Mouse (Mus musculus) midbrain, embryonic 16.5 days (tissue): ENCODE data around the gene Gm15517. TPM values are rescaled to one million over a fixed set of nuclear protein-coding genes. Genes with fewer than 3 reads are reported as not detected.

Experiments used
- ATAC-seq: fragments of 200-750 bp; cut with Nextera tagmentation; 2 replicates; pipeline ENCODE4 v1.8.0; 2017; ENCODE audit warnings: moderate TSS enrichment
- H3K27ac ChIP-seq: fragments of 300-500 bp; sonication (generic); 2 replicates; pipeline ENCODE4 v1.5.1; 2014; ENCODE audit warnings: mild to moderate bottlenecking, low read length, mixed read lengths
- H3K27me3 ChIP-seq: fragments of 300-500 bp; sonication (generic); 2 replicates; pipeline ENCODE4 v1.6.1; 2014; ENCODE audit warnings: low read depth, low read length, mixed read lengths; ENCODE audit not compliant: control insufficient read depth, insufficient read depth
- H3K36me3 ChIP-seq: fragments of 300-500 bp; sonication (generic); 2 replicates; pipeline ENCODE4 v1.6.1; 2014; ENCODE audit warnings: mild to moderate bottlenecking, low read length, moderate library complexity, mixed read lengths; ENCODE audit not compliant: control insufficient read depth, insufficient read depth
- H3K4me1 ChIP-seq: fragments of 300-500 bp; sonication (generic); 2 replicates; pipeline ENCODE4 v1.6.1; 2014; ENCODE audit warnings: mild to moderate bottlenecking, low read length, mixed read lengths; ENCODE audit not compliant: control insufficient read depth, insufficient read depth
- H3K4me2 ChIP-seq: fragments of 300-500 bp; sonication (generic); 2 replicates; pipeline ENCODE4 v1.6.1; 2014; ENCODE audit warnings: mild to moderate bottlenecking, low read length, mixed read lengths
- H3K4me3 ChIP-seq: fragments of 300-500 bp; sonication (generic); 2 replicates; pipeline ENCODE4 v1.5.1; 2014; ENCODE audit warnings: low read depth, mild to moderate bottlenecking, low read length, moderate library complexity, mixed read lengths
- H3K9ac ChIP-seq: fragments of 300-500 bp; sonication (generic); 2 replicates; pipeline ENCODE4 v1.6.1; 2014; ENCODE audit warnings: low read depth, low read length, mixed read lengths
- H3K9me3 ChIP-seq: fragments of 300-500 bp; sonication (generic); replicated peaks from 2 replicates; pipeline ENCODE4 v1.6.1; 2014; ENCODE audit warnings: mild to moderate bottlenecking, low read length, mixed read lengths; ENCODE audit not compliant: control insufficient read depth, poor library complexity, severe bottlenecking
- WGBS: fragments of 180-500 bp; shearing (Covaris S2); extraction: QIAGEN DNeasy Blood & Tissue Kit; methylation state at CpG from one replicate; pipeline ENCODE4 v1.1.7; 2014; 5-methylcytosine and 5-hydroxymethylcytosine counted together
- polyA plus RNA-seq: library from polyadenylated mRNA; unstranded; fragments of >200 nt; fragmentation: Nextera tagmentation; extraction: Ambion mirVana; gene quantifications from 2 replicates; pipeline ENCODE4 v1.2.1, GENCODE M21; 2015

Gene Gm15517
- polyA plus RNA-seq, 1 experiment from 2014 or later, result not detected

DNA sequence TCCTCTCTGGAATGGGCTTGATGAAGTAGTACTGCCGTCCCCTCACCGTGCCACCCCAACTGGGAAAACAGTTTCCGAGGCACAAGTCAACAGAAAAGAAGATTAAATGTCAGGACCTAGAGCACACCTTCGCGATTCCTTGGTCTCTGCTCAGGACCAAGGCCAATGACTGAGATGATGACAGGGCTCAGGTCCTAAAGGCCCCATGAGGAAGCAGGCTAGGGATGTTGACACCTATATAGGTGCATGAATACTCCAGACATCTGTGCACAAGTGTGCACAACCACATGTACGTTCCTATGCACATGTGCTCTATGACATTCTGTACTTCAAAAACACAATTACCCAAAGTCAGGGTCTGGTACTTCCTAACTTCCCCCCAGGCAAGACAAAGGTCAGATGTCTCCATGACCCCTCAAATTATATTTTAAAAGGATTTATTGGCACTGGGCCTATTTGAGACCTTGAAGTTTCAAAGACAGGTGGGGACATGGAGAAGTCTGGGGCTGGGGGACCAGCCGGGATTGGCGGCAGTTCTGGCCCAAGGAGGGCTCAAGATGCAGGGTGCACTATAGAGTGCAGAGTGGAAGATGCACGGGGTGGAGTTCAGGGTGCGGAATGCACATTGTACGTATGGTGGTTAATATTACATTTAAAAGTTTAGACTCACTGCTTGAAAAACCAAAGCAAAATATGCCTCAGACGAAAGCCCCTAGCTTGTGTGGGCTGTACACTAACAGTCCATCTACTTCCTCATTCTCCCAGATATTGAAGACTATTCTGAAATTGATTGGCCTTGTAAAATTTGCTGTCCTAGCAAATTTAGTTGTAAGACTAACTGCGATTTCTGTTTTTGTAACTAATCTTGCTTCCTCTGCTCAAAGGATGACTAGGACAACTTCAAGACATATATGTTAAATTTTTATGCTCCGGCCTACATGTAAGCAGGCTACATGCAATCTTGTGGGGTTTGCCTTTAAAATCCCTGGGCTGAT is 42.4 kb downstream of the Gm15517 start:
- Histone ChIP-seq H3K4me1 (peaks cover 12% of the 10 kb centered on the region), H3K9me3 (no peaks in the 10 kb centered on the region), H3K27ac (peak overlapping the region; percentile 92), H3K36me3 (no peaks in the 10 kb centered on the region), H3K4me2 (peak overlapping the region; percentile 72), H3K9ac (peak overlapping the region; percentile 90), H3K4me3 (peak overlapping the region; percentile 67), H3K27me3 (no peaks in the 10 kb centered on the region)
- no peak for ATAC-seq
- WGBS, result 81% methylated on average over 14 of the region's 14 CpGs

DNA sequence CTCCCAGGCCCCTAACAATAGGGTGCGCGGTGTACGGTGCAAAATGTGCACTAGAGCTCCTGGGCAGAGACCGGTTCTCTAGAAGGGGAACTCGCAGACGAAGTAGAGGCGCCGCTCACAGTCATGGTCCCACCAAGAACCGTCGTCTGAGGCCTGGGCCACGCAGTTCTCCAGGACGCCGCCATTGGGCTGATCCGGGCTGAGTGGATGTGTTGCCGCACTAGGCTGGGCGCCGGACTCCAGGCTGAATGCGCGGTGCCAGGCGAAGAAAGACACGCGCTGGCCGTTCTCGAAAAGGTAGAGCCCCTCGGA is 43.2 kb downstream of the Gm15517 start:
- H3K4me2 ChIP-seq, result peak overlapping the region; percentile 72
- ATAC-seq, result peak; percentile 57

DNA sequence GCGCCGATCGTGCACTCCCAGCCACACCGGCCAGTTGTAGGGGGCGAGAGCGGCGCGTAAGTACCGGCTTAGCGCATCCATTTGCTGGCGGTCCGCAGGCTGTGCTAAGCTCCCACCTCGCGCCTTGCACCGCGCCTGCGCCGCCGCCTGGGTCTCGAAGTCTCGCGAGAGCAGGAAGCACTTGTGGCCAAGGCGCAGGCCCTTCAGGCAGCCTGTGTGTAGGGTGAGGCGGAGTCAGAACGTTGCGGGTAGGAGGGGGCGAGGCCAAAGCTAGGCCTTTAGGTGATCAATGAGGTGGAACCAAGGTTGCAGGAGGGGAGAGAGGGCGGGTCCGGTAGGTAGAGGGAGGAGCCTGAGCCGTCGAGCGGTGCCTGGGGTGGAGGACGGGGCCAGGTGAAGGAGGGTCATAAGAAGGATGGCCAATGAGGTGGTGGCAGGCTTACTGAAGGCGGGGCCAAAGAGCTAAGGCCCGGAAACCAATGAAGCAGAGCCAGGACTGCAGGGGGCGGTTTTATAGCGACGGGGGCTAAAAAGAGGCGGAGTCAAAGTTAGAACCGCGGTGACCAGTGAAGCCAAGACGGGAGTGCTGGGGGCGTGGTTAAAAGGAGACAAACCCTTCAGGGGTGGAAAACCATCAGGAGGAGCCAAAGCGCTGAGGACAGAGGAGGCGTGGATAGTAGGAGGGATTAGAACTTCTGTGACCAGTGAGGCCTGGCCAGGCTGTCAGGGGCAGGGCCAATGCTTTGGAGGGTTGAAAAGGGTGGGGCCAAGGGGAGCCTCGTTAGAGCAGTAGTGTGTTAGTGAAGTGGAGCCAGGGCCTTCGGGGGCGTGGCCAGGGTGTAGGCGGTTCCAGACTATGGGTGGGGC is 43.8 kb downstream of the Gm15517 start:
- Histone ChIP-seq H3K27me3 (no peaks in the 10 kb centered on the region), H3K9me3 (no peaks in the 10 kb centered on the region), H3K4me2 (peak overlapping the region; percentile 72), H3K36me3 (no peaks in the 10 kb centered on the region), H3K9ac (peak overlapping the region; percentile 90), H3K4me3 (peak overlapping the region; percentile 67), H3K27ac (peak overlapping the region; percentile 92), H3K4me1 (peaks cover 12% of the 10 kb centered on the region)
- under 1% methylated on average over 49 of the region's 49 CpGs for WGBS
- ATAC-seq, result peak; percentile 94

More for the DNA sequence above, 43.2 kb downstream of the Gm15517 start:
- peak overlapping the region; percentile 67 for H3K4me3 ChIP-seq
- H3K4me1 ChIP-seq, result peaks cover 12% of the 10 kb centered on the region
- H3K9ac ChIP-seq, result peak overlapping the region; percentile 90
- peak overlapping the region; percentile 92 for H3K27ac ChIP-seq
- no peaks in the 10 kb centered on the region for H3K27me3 ChIP-seq
- under 1% methylated on average over 25 of the region's 25 CpGs for WGBS
- H3K9me3 ChIP-seq, result no peaks in the 10 kb centered on the region
- H3K36me3 ChIP-seq, result no peaks in the 10 kb centered on the region

DNA sequence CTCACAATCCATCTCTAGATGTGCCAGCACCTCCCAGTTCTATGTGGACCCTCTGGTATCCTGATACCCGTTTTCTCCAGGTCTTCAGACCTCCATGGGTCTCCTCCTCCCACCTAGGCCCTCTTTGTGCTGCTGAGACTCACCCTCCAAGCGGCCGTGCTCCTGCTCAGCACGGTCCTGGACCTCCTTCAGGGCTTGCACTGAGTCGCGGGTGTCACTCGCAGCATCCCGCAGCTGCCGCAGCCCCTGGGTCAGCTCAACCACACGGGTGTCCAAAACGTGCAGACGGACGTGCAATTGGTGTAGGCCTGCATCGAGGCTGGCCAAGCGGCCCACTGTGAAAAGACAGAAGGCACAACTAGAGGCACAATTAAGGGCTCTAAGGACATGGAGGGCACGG is 44.4 kb downstream of the Gm15517 start:
- H3K4me3 ChIP-seq, result peak overlapping the region; percentile 67
- ATAC-seq, result no peak; the same call in 1 of the 2 replicates
- H3K27me3 ChIP-seq, result no peaks in the 10 kb centered on the region
- WGBS, result 11% methylated on average over 16 of the region's 16 CpGs
- H3K9ac ChIP-seq, result 0 out of 2 replicates have a peak overlapping the region, but pooled peaks have one; percentile 11
- H3K27ac ChIP-seq, result peak overlapping the region; percentile 92
- H3K4me1 ChIP-seq, result peaks cover 12% of the 10 kb centered on the region
- H3K36me3 ChIP-seq, result no peaks in the 10 kb centered on the region
- H3K4me2 ChIP-seq, result peak overlapping the region; percentile 72
- H3K9me3 ChIP-seq, result no peaks in the 10 kb centered on the region

DNA sequence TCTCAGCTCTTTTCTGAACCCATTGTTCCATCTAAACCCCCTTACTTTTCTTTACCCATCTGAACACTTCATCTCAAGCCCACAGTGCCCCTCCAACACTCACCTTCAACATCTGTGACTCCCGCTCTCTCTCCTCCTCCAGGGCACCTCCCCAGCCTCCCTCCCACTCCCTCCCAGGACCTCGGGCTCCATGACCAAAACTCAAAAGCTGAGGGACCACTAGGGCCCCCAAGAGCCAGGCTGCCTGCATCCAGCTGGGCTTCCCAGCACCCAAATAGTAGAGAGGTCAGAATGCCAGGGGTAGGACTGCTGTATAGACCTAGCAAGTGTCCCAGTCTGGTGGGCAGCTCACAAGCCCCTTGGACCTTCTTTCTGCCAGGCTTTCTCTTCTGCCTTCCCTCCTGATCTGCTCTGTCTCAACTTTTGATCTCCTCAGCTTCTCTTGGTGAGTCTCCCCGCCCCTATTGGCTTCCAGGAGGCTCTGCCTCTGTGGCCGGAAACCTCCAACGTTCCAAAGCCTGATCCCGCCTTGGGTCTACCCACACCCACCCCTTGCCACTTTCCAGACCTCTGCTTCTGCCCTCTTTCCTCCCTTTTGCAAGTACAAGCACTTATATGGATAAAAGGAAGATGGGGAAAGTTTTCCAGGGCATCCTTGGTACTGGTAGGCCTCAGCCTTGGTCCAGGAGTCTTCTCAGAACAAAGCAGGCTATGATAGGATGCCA is 45.4 kb downstream of the Gm15517 start, which contains the start of gene Clec11a:
TSS of gene Clec11a (minus strand) at position 387 of the 725 bp plus-strand sequence.
- 0 out of 2 replicates have a peak within 1 kb of the TSS, but pooled peaks have one; percentile 11 for H3K9ac ChIP-seq
- peak within 1 kb of the TSS; percentile 92 for H3K27ac ChIP-seq
- no peaks in the 10 kb centered on the region for H3K36me3 ChIP-seq
- no peak for ATAC-seq
- peak within 1 kb of the TSS; percentile 67 for H3K4me3 ChIP-seq
- H3K4me1 ChIP-seq, result peaks cover 18% of the 10 kb centered on the region
- no peaks in the 10 kb centered on the region for H3K9me3 ChIP-seq
- peak within 1 kb of the TSS; percentile 72 for H3K4me2 ChIP-seq
- WGBS, result 62% methylated on average over 6 of the region's 6 CpGs
- H3K27me3 ChIP-seq, result no peaks in the 10 kb centered on the region

DNA sequence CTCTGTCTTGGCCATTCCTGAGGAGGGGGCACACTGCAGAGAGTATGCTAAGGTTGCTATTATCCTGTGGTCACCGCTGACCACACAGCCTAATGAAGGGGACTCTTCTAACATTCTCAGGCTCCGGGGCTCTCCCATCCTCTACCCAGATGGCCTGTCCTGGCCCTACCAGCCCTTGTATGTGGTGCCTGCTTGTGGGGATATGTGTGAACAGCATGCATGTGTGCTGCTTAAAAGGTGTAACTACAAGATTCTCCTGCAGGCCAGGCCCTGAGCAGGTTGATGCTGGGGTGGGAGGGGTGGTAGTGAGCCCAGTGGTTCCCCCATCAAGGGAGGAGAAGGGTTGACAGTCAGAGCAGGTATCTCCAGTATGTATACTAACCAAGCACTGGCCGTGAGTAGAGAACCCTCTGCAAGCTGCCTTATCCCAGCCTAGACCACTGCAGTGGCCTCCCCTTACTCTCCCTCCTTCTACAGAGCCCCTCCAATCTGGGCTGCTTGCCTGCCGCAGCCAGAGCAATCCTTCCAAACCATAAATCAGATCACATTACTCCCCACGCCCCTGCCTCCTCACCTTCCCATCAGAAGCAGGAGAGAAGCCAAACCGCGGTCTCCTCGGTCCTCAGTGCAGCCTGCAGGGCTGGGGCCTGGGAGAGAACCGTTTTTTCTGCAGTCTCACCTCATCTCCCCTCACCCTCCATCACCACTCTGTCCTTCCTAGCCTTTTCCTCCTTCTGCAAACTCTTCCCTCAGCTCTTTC is 46.2 kb downstream of the Gm15517 start:
- 57% methylated on average over 9 of the region's 9 CpGs for WGBS
- Histone ChIP-seq H3K4me1 (peaks cover 24% of the 10 kb centered on the region), H3K9me3 (no peaks in the 10 kb centered on the region), H3K9ac (no peak overlapping the region), H3K27ac (no peak overlapping the region), H3K36me3 (no peaks in the 10 kb centered on the region), H3K27me3 (no peaks in the 10 kb centered on the region), H3K4me3 (no peak overlapping the region), H3K4me2 (no peak overlapping the region)
- no peak for ATAC-seq

DNA sequence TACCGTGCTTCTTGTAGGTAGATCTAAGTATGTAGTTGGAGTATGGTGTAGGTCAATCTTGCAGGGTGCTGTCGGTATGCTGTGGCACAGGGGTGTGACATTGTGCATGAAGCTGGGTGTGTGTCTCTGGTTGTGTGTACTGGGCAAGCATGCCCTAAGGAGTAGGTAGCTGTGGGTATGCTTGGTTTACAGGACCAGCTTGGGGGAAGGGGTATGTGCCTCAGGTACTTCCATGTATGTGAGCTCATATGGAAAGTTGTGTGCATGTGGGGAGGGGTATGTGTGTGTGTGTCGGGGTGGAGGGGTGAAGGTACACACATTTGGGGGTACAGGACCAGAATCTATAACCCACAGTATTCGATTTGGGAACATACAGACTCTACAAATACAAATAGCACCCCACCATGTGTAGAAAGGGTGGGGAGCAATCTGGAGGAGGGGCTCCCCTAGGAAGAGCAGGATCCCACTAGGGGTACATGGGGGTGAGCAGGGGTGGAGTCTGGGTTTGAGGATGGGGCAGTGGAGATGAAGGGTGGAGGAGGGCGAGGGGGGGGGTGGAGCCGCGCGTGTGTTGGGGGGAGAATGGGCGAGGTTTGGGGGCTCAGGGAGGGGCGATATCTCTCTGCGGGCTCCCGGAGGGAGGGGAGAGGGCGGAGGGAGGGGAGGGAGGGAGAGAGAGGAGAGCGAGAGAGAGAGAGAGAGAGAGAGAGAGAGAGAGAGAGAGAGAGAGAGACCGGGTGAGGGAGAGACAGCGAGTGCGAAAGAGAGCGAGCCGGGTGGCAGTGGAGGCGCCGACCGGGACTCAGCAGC is 48.4 kb downstream of the Gm15517 start, which contains the start of gene Shank1:
TSS of gene Shank1 (plus strand) at position 779 of the 810 bp plus-strand sequence.
- 20% methylated on average over 14 of the region's 22 CpGs for WGBS
- H3K4me1 ChIP-seq, result peaks cover 17% of the 10 kb centered on the region

More for the DNA sequence above, 48.4 kb downstream of the Gm15517 start, which contains the start of gene Shank1:
- no peak for ATAC-seq
- H3K4me2 ChIP-seq, result peak within 1 kb of the TSS; percentile 91
- peak within 1 kb of the TSS; percentile 69 for H3K4me3 ChIP-seq
- peak within 1 kb of the TSS; percentile 76 for H3K9ac ChIP-seq
- H3K36me3 ChIP-seq, result peaks cover 12% of the 10 kb centered on the region
- H3K9me3 ChIP-seq, result no peaks in the 10 kb centered on the region
- no peaks in the 10 kb centered on the region for H3K27me3 ChIP-seq
- H3K27ac ChIP-seq, result peak within 1 kb of the TSS; percentile 77
